Mouse (Mus musculus): ENCODE measurements around the gene Olfr424. TPM values are rescaled to one million over a fixed set of nuclear protein-coding genes. Genes with fewer than 3 reads are reported as not detected.

Gene Olfr424
- not detected for polyA plus RNA-seq (2014; fragmentation: Illumina TruSeq; extraction: RNeasy Lipid Tissue Mini Kit (QIAGEN cat#74804); ENCODE audit: low read depth, low replicate concordance)

DNA sequence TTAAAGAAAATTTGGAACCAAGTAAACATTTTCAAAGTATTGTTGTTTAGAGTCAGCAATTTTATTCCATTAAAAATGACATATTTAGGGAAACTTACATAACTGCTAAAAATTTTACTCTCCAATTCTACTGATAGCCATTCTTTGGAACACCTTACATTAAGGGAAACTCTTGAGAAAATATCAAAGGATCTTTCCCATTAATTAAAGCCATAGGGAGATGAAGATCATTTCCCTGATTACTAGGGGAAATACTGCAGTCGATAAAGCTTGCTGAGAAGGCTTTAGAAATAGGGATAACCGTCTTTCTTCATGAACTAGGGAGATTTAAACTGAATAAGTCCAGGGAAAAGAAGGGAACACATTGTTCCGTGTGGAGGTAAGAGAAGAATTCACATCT is at the start of gene Olfr424:
TSS of gene Olfr424 (plus strand) at position 301 of the 400 bp plus-strand sequence.

GRCm38 (mm10) chr1:174084031-174084430 is 47.3 kb upstream of the Olfr424 start, which contains the start of gene Olfr429:
Gene Olfr429 (plus strand): TSS chr1:174084331.

DNA sequence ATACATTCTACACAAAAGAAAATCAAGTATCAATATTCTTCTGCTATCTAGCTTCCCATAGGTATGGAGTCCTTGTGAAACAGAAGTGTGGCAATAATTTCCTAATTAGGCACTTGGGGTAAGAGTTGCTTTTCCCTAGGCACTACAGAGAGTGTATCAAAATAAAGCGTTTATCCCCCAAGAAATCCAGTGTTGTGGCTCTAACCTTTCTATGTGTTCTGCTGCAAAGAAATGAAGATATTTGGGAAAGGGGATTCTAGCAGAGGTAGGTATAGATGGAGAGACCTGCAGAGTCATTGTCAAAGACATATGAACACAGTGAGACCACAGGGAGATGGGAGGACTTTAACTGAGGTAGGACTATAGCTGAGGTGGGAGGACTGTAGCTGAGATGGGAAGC is 34.7 kb upstream of the Olfr424 start, which contains the start of gene Olfr427:
TSS of gene Olfr427 (plus strand) at position 301 of the 400 bp plus-strand sequence.

DNA sequence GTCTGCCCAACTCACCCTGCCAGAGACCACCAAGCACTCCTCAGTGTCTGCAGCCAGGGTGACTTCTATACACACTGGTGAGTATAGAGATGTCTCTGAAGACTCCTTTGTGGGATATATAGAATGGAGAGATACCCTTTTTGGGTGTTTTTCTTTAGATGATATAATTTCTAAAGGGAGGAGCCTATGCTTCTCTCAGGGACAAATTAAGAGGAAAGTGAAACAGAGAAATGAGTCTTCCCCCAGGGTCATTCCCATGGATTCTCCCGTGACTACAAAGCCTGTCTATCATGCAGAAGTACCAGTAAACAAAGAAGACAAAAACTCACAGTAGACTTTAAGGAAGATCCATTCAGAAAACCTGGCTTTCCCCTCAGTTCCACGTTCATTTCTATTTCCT is 10.3 kb upstream of the Olfr424 start, which contains the start of gene Olfr231:
TSS of gene Olfr231 (minus strand) at position 101 of the 400 bp plus-strand sequence.

DNA sequence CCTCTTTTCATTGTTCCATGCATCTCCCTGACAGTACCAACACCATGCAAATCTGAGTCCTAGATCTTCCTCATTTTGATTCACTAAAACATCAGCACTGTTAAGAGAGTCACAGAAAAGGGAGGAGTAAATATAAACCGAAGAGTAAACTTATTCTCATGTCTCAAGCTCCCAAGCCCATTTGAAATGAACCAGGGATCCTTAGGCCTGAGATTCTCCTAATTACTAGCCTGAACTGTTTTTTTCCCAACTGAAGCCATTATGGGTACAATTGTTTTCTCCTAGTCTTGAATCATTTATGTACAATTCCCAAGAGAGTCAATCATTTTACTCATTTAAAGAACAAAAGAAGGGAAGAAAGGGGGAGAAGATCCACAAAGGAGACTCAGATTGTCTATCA is 24.0 kb downstream of the Olfr424 start, which contains the start of gene Olfr420:
TSS of gene Olfr420 (plus strand) at position 301 of the 400 bp plus-strand sequence.

GRCm38 (mm10) chr1:174172605-174173004 is 41.3 kb downstream of the Olfr424 start, which contains the start of gene Spta1:
Gene Spta1 (plus strand): TSS chr1:174172776.

Other genes with a start within 250 kb of the Olfr424 start
- 13.5 TPM for gene Ifi211, start 218.5 kb upstream of the Olfr424 start, polyA plus RNA-seq (2014; fragmentation: Illumina TruSeq; extraction: RNeasy Lipid Tissue Mini Kit (QIAGEN cat#74804); ENCODE audit: low read depth, low replicate concordance)
- 85.2 TPM for gene Mndal, start 189.0 kb upstream of the Olfr424 start, polyA plus RNA-seq (2014; fragmentation: Illumina TruSeq; extraction: RNeasy Lipid Tissue Mini Kit (QIAGEN cat#74804); ENCODE audit: low read depth, low replicate concordance)
- 55.6 TPM for gene Ifi203, start 188.8 kb upstream of the Olfr424 start, polyA plus RNA-seq (2014; fragmentation: Illumina TruSeq; extraction: RNeasy Lipid Tissue Mini Kit (QIAGEN cat#74804); ENCODE audit: low read depth, low replicate concordance)
- not detected for gene Ifi202b, start 148.8 kb upstream of the Olfr424 start, polyA plus RNA-seq (2014; fragmentation: Illumina TruSeq; extraction: RNeasy Lipid Tissue Mini Kit (QIAGEN cat#74804); ENCODE audit: low read depth, low replicate concordance)
- 14.8 TPM for gene Ifi205, start 99.7 kb upstream of the Olfr424 start, polyA plus RNA-seq (2014; fragmentation: Illumina TruSeq; extraction: RNeasy Lipid Tissue Mini Kit (QIAGEN cat#74804); ENCODE audit: low read depth, low replicate concordance)
- not detected for gene Olfr433, start 90.8 kb upstream of the Olfr424 start, polyA plus RNA-seq (2014; fragmentation: Illumina TruSeq; extraction: RNeasy Lipid Tissue Mini Kit (QIAGEN cat#74804); ENCODE audit: low read depth, low replicate concordance)
- gene Olfr432, start 82.3 kb upstream of the Olfr424 start, polyA plus RNA-seq (2014; fragmentation: Illumina TruSeq; extraction: RNeasy Lipid Tissue Mini Kit (QIAGEN cat#74804); ENCODE audit: low read depth, low replicate concordance), result not detected
- gene Olfr430, start 64.9 kb upstream of the Olfr424 start, polyA plus RNA-seq (2014; fragmentation: Illumina TruSeq; extraction: RNeasy Lipid Tissue Mini Kit (QIAGEN cat#74804); ENCODE audit: low read depth, low replicate concordance), result not detected
- gene Olfr429, start 47.2 kb upstream of the Olfr424 start, polyA plus RNA-seq (2014; fragmentation: Illumina TruSeq; extraction: RNeasy Lipid Tissue Mini Kit (QIAGEN cat#74804); ENCODE audit: low read depth, low replicate concordance), result not detected
- not detected for gene Olfr427, start 34.6 kb upstream of the Olfr424 start, polyA plus RNA-seq (2014; fragmentation: Illumina TruSeq; extraction: RNeasy Lipid Tissue Mini Kit (QIAGEN cat#74804); ENCODE audit: low read depth, low replicate concordance)
- not detected for gene Olfr231, start 10.4 kb upstream of the Olfr424 start, polyA plus RNA-seq (2014; fragmentation: Illumina TruSeq; extraction: RNeasy Lipid Tissue Mini Kit (QIAGEN cat#74804); ENCODE audit: low read depth, low replicate concordance)
- not detected for gene Olfr420, start 24.1 kb downstream of the Olfr424 start, polyA plus RNA-seq (2014; fragmentation: Illumina TruSeq; extraction: RNeasy Lipid Tissue Mini Kit (QIAGEN cat#74804); ENCODE audit: low read depth, low replicate concordance)
- gene Spta1, start 41.3 kb downstream of the Olfr424 start, polyA plus RNA-seq (2014; fragmentation: Illumina TruSeq; extraction: RNeasy Lipid Tissue Mini Kit (QIAGEN cat#74804); ENCODE audit: low read depth, low replicate concordance), result 0.35 TPM
- gene Olfr419, start 120.5 kb downstream of the Olfr424 start, polyA plus RNA-seq (2014; fragmentation: Illumina TruSeq; extraction: RNeasy Lipid Tissue Mini Kit (QIAGEN cat#74804); ENCODE audit: low read depth, low replicate concordance), result not detected
- gene Mptx1, start 199.0 kb downstream of the Olfr424 start, polyA plus RNA-seq (2014; fragmentation: Illumina TruSeq; extraction: RNeasy Lipid Tissue Mini Kit (QIAGEN cat#74804); ENCODE audit: low read depth, low replicate concordance), result 8,242 TPM
- gene Olfr417, start 233.6 kb downstream of the Olfr424 start, polyA plus RNA-seq (2014; fragmentation: Illumina TruSeq; extraction: RNeasy Lipid Tissue Mini Kit (QIAGEN cat#74804); ENCODE audit: low read depth, low replicate concordance), result not detected